Mouse (Mus musculus) heart, postnatal 0 days (tissue): ENCODE results near the gene Gna13.

Experiments
- CTCF ChIP-seq: IDR thresholded peaks from 2 replicates; pipeline ENCODE4 v1.5.1; 2016; ENCODE audit warnings: antibody characterized with exemption, control low read depth, low read depth
- EP300 ChIP-seq: IDR thresholded peaks from 2 replicates; pipeline ENCODE4 v1.6.1; 2016; ENCODE audit warnings: antibody characterized with exemption, low read depth

GRCm38 (mm10) chr11:109436889-109437288, 74.3 kb downstream of the Gna13 start:
- TF ChIP-seq EP300 (no peak), CTCF (no peak)
